Mouse (Mus musculus) liver, embryonic 14.5 days (tissue): ENCODE results near the gene Itgb6.

Source experiments
- CTCF ChIP-seq: IDR thresholded peaks from 2 replicates; pipeline ENCODE4 v1.5.1; 2016; ENCODE audit warnings: antibody characterized with exemption, low read depth, control low read depth
- EP300 ChIP-seq: IDR thresholded peaks from 2 replicates; pipeline ENCODE4 v1.6.1; 2016; ENCODE audit warnings: antibody characterized with exemption, low read depth

DNA sequence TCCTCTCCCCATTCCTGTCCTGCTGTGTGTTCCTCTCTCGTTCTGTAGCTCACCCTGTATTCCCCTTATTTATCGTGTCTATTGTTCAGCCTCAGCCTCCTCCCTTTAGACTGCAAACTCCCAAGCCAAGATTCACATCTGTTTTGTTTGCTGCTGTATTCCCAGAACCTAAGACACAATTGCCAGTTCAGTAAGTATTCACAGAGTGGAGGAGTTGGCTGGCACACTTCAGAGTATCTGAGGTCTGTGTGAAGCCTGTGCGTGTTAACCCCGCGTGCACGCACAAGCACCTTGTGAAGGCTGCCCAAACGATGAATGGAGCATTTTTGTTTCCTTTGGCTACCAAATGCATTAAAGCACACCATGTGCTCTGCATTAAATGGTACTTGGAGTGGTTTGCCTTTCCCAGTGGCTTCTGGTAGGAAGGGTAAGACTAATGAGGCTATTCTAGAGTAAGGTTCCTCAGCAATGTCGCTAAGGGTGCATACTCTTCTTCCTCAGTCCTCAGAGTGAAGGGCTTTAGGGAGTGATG, 7.4 kb downstream of the Itgb6 start:
- TF ChIP-seq CTCF (no peak), EP300 (no peak)
